Mouse (Mus musculus): ENCODE measurements around the gene Epha8. TPM values are rescaled to one million over a fixed set of nuclear protein-coding genes. Genes with fewer than 3 reads are reported as not detected.

The Epha8 gene
- total and polyA plus RNA-seq, 3 experiments, result not detected

DNA sequence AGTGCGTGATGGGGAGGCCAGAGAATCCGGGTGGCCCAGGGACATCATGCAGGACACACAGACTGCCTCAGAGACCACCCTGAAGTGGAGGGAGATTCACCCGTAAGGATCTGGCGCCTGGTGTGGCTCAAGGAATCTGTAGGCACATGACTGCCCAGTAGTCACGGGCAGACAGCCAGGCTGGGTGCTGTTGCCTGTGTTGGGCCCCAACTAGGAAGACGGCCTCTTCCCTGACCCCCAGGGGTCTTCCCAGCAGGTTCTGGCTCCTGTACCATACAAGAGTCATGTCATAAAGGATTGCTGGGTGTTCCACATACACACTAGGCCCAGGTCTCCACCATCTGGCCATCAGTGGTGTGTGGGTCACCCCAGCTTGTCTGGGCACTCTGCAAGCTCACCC is 2.1 kb downstream of the Epha8 start:
- Histone ChIP-seq H3K4me3 (replicated peaks in 1 of 3; ENCODE audit: low read depth in 2 of 3, low read length in 2 of 3, poor library complexity in 1 of 3) (no peak overlapping the region), H3K9me3 (replicated peaks; ENCODE audit: low read length) (peaks cover 10% of the 10 kb centered on the region), H3K4me1 (ENCODE audit: control insufficient read depth in 1 of 2, insufficient read depth in 2 of 2) (0 out of 4 replicates have a peak, but pooled peaks cover 0 to 2% of the 10 kb centered on the region in 2 experiments), H3K27ac (ENCODE audit: insufficient read depth, low read depth) (no peak overlapping the region), H3K9ac (ENCODE audit: insufficient read depth, low read depth) (no peak overlapping the region), H3K79me2 (replicated peaks; ENCODE audit: control insufficient read depth, extremely low read depth, insufficient read depth, poor library complexity, severe bottlenecking) (no peaks in the 10 kb centered on the region), H3K36me3 (replicated peaks in 1 of 2; ENCODE audit: control insufficient read depth in 1 of 2, insufficient read depth in 1 of 2, low read length in 1 of 2) (no peaks in the 10 kb centered on the region), H3K4me2 (ENCODE audit: insufficient read depth, low read depth, poor library complexity, severe bottlenecking) (no peak overlapping the region), H3K27me3 (replicated peaks) (peaks cover 92% of the 10 kb centered on the region)
- TF ChIP-seq MAZ (IDR thresholded peaks at IDR 0.05; ENCODE audit: low read depth, low read length) (no peak), CHD2 (IDR thresholded peaks at IDR 0.05; ENCODE audit: low read length) (no peak), EP300 (IDR thresholded peaks at IDR 0.05; ENCODE audit: low read length) (no peak), ELF1 (IDR thresholded peaks at IDR 0.05; ENCODE audit: low read depth, low read length) (no peak), MAFK (IDR thresholded peaks at IDR 0.05; ENCODE audit: insufficient replicate concordance, low read length) (no peak)
- in situ Hi-C loops (cut with MboI; ENCODE audit: low pct_ligation_motif_present, low pct_unique_long_range_greater_than_20kb, low sequenced_read_pairs) (no loop called here), dilution Hi-C loops (cut with MboI; ENCODE audit: extremely low pct_ligation_motif_present, extremely low pct_unique_long_range_greater_than_20kb, low sequenced_read_pairs) (no loop called here)
- no peak for DNase-seq (ENCODE audit: extremely low read depth)

DNA sequence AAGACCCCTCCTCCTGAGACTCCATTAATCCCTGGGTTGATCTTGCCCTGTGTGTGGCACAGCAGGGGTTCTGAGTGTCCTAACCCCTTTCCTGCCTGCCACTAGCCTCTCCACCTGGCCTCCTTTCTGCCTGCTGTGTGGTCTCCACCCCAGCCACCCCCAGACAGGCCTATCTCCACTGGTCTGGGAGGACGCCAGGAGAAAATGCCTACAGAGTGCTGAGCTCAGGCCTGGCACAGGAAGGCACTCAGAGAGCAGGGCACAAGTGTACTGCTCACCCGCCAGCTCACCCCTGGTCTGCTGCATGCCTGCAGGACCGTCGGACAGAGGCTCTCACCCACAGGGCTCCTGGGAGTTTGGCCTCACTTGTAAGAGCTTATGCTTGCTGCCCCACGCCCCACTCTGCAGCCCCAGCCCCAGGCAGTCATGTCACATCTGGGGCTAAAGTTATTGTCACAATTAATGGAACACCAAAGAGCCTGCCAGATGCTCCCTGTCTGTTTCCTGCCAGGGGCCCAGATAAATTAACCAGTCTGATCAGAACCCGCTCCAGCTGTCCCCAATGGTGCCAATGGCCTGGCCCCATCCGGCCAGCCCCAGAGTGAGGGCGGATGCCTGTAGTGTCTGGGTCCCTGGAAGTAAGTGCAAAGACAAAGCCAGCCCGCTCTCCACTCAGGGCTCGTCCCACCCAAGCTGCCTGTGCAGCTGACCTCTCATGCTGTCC is 7.2 kb downstream of the Epha8 start:
- in situ Hi-C loops (cut with MboI; ENCODE audit: low pct_ligation_motif_present, low pct_unique_long_range_greater_than_20kb, low sequenced_read_pairs), result no loop called here
- no peaks in the 10 kb centered on the region for H3K36me3 ChIP-seq (replicated peaks in 1 of 2; ENCODE audit: control insufficient read depth in 1 of 2, insufficient read depth in 1 of 2, low read length in 1 of 2)
- peaks cover 96% of the 10 kb centered on the region for H3K27me3 ChIP-seq (replicated peaks)
- H3K9ac ChIP-seq (ENCODE audit: insufficient read depth, low read depth), result no peak overlapping the region
- no peak overlapping the region for H3K27ac ChIP-seq (ENCODE audit: insufficient read depth, low read depth)
- H3K9me3 ChIP-seq (replicated peaks; ENCODE audit: low read length), result peaks cover 6% of the 10 kb centered on the region
- H3K4me3 ChIP-seq (replicated peaks in 1 of 3; ENCODE audit: low read depth in 2 of 3, low read length in 2 of 3, poor library complexity in 1 of 3), result no peak overlapping the region
- H3K4me2 ChIP-seq (ENCODE audit: insufficient read depth, low read depth, poor library complexity, severe bottlenecking), result no peak overlapping the region
- H3K79me2 ChIP-seq (replicated peaks; ENCODE audit: control insufficient read depth, extremely low read depth, insufficient read depth, poor library complexity, severe bottlenecking), result no peaks in the 10 kb centered on the region
- DNase-seq (ENCODE audit: extremely low read depth), result no peak
- TF ChIP-seq CHD1 (IDR thresholded peaks at IDR 0.05; ENCODE audit: low read depth, low read length) (no peak), USF2 (conservative IDR thresholded peaks at IDR 0.05; ENCODE audit: low read depth, low read length) (no peak), USF1 (IDR thresholded peaks at IDR 0.05; ENCODE audit: low read depth, low read length) (no peak), KAT2A (IDR thresholded peaks at IDR 0.05; ENCODE audit: insufficient replicate concordance, low read length) (no peak), E2F4 (IDR thresholded peaks at IDR 0.05; ENCODE audit: insufficient replicate concordance, low read depth, low read length) (no peak), PAX5 (IDR thresholded peaks at IDR 0.05; ENCODE audit: low read length) (no peak), MEF2A (IDR thresholded peaks at IDR 0.05; ENCODE audit: borderline replicate concordance, low read depth, low read length) (no peak), MYC (IDR thresholded peaks at IDR 0.05; ENCODE audit: low read depth, low read length) (no peak)
- no peaks in the 10 kb centered on the region for H3K4me1 ChIP-seq (ENCODE audit: control insufficient read depth in 1 of 2, insufficient read depth in 2 of 2)
- dilution Hi-C loops (cut with MboI; ENCODE audit: extremely low pct_ligation_motif_present, extremely low pct_unique_long_range_greater_than_20kb, low sequenced_read_pairs), result no loop called here

DNA sequence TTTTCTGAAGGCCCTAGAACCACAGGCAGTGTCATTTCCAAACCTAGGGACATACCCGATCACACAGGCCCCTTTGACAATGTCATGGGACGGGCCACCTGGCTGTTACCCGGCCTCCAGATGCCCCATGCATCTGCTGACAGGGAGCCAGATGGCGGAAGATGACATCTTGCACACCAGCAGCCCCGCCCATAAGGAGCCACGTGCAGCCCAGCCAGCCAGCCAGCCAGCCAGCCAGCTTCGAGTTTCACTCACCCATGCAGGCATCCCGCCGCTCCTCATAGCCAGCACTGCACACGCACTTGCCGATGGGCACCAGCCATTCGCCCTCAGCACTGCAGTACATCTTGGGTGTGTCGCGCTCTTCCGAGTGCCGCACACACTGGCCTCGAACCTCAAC is 11.2 kb downstream of the Epha8 start:
- H3K27me3 ChIP-seq (replicated peaks), result peaks cover 96% of the 10 kb centered on the region
- H3K36me3 ChIP-seq (replicated peaks in 1 of 2; ENCODE audit: control insufficient read depth in 1 of 2, insufficient read depth in 1 of 2, low read length in 1 of 2), result no peaks in the 10 kb centered on the region
- no peak overlapping the region for H3K4me3 ChIP-seq (replicated peaks in 1 of 3; ENCODE audit: low read depth in 2 of 3, low read length in 2 of 3, poor library complexity in 1 of 3)
- H3K9me3 ChIP-seq (replicated peaks; ENCODE audit: low read length), result peaks cover 6% of the 10 kb centered on the region
- no peak for DNase-seq (ENCODE audit: extremely low read depth)
- TF ChIP-seq MAFK (IDR thresholded peaks at IDR 0.05; ENCODE audit: insufficient replicate concordance, low read length) (no peak), ZKSCAN1 (IDR thresholded peaks at IDR 0.05; ENCODE audit: borderline replicate concordance, low read depth, low read length) (no peak), ZC3H11A (IDR thresholded peaks at IDR 0.05; ENCODE audit: low read depth, low read length) (no peak), BHLHE40 (IDR thresholded peaks at IDR 0.05; ENCODE audit: low read depth, low read length) (no peak), ELF1 (IDR thresholded peaks at IDR 0.05; ENCODE audit: low read depth, low read length) (no peak), CHD2 (IDR thresholded peaks at IDR 0.05; ENCODE audit: low read length) (no peak), MYC (IDR thresholded peaks at IDR 0.05; ENCODE audit: low read depth, low read length) (no peak), NRF1 (IDR thresholded peaks at IDR 0.05; ENCODE audit: low read depth, low read length) (no peak), RAD21 (IDR thresholded peaks at IDR 0.05; ENCODE audit: low read depth, low read length) (no peak), POLR2A (IDR thresholded peaks at IDR 0.05; ENCODE audit: low read depth, low read length) (no peak), ETS1 (conservative IDR thresholded peaks at IDR 0.05; ENCODE audit: low read depth, low read length) (no peak), HCFC1 (IDR thresholded peaks at IDR 0.05; ENCODE audit: low read depth, low read length) (no peak), EP300 (IDR thresholded peaks at IDR 0.05; ENCODE audit: low read length) (no peak), TBP (conservative IDR thresholded peaks at IDR 0.05; ENCODE audit: low read depth, low read length) (no peak)
- in situ Hi-C loops (cut with MboI; ENCODE audit: low pct_ligation_motif_present, low pct_unique_long_range_greater_than_20kb, low sequenced_read_pairs), result no loop called here
- no peaks in the 10 kb centered on the region for H3K4me1 ChIP-seq (ENCODE audit: control insufficient read depth in 1 of 2, insufficient read depth in 2 of 2)
- dilution Hi-C loops (cut with MboI; ENCODE audit: extremely low pct_ligation_motif_present, extremely low pct_unique_long_range_greater_than_20kb, low sequenced_read_pairs), result no loop called here
- no peaks in the 10 kb centered on the region for H3K79me2 ChIP-seq (replicated peaks; ENCODE audit: control insufficient read depth, extremely low read depth, insufficient read depth, poor library complexity, severe bottlenecking)
- H3K9ac ChIP-seq (ENCODE audit: insufficient read depth, low read depth), result no peak overlapping the region
- no peak overlapping the region for H3K4me2 ChIP-seq (ENCODE audit: insufficient read depth, low read depth, poor library complexity, severe bottlenecking)
- no peak overlapping the region for H3K27ac ChIP-seq (ENCODE audit: insufficient read depth, low read depth)
